Mouse (Mus musculus) kidney, postnatal 0 days (tissue): Measurements from ENCODE around the gene Amhr2. TPM values are rescaled to one million over a fixed set of nuclear protein-coding genes. Genes with fewer than 3 reads are reported as not detected.

Experiments
- ATAC-seq: fragments of 200-750 bp; cut with Nextera tagmentation; replicated peaks from 2 replicates; pipeline ENCODE4 v1.8.0; 2017; ENCODE audit warnings: low read depth, moderate number of reproducible peaks, moderate TSS enrichment, moderate library complexity; ENCODE audit not compliant: low FRiP score
- DNase-seq: peaks from one replicate; pipeline ENCODE4 v3.0.0-alpha.2; 2016; ENCODE audit warnings: low spot score
- H3K27ac ChIP-seq: fragments of 300-500 bp; sonication (generic); 2 replicates; pipeline ENCODE4 v1.5.1; 2014; ENCODE audit warnings: mild to moderate bottlenecking
- H3K27me3 ChIP-seq: fragments of 300-500 bp; sonication (generic); 2 replicates; pipeline ENCODE4 v1.6.1; 2014; ENCODE audit warnings: low read length, mixed read lengths; ENCODE audit not compliant: insufficient read depth
- H3K36me3 ChIP-seq: fragments of 300-500 bp; sonication (generic); 2 replicates; pipeline ENCODE4 v1.6.1; 2014; ENCODE audit warnings: low read length, mixed read lengths; ENCODE audit not compliant: insufficient read depth
- H3K4me1 ChIP-seq: fragments of 300-500 bp; sonication (generic); replicated peaks from 2 replicates; pipeline ENCODE4 v1.6.1; 2014; ENCODE audit warnings: antibody characterized with exemption, low read length, mixed read lengths; ENCODE audit not compliant: insufficient read depth
- H3K4me2 ChIP-seq: fragments of 300-500 bp; sonication (generic); 2 replicates; pipeline ENCODE4 v1.6.1; 2014; ENCODE audit warnings: mild to moderate bottlenecking, low read length, moderate library complexity, mixed read lengths
- H3K4me3 ChIP-seq: fragments of 300-500 bp; sonication (generic); replicated peaks from 2 replicates; pipeline ENCODE4 v1.5.1; 2014; ENCODE audit warnings: low read depth, low read length
- H3K9ac ChIP-seq: fragments of 300-500 bp; sonication (generic); 2 replicates; pipeline ENCODE4 v1.6.1; 2014; ENCODE audit warnings: low read depth, low read length
- H3K9me3 ChIP-seq: fragments of 300-500 bp; sonication (generic); replicated peaks from 2 replicates; pipeline ENCODE4 v1.6.1; 2016; ENCODE audit warnings: low read length, inconsistent platforms, mixed read lengths
- CTCF ChIP-seq: IDR thresholded peaks from 2 replicates; pipeline ENCODE4 v1.5.1; 2016; ENCODE audit warnings: antibody characterized with exemption, low read depth, mild to moderate bottlenecking, moderate library complexity
- WGBS: fragments of 180-500 bp; shearing (Covaris S2); extraction: QIAGEN DNeasy Blood & Tissue Kit; methylation state at CpG from one replicate; pipeline ENCODE4 v1.1.7; 2014; 5-methylcytosine and 5-hydroxymethylcytosine counted together
- polyA plus RNA-seq: library from polyadenylated mRNA; unstranded; fragments of >200 nt; fragmentation: Nextera tagmentation; extraction: Ambion mirVana; gene quantifications from 2 replicates; pipeline ENCODE4 v1.2.1, GENCODE M21; 2015

The Amhr2 gene
- polyA plus RNA-seq, 1 experiment from 2014 or later = 0.46 TPM

DNA sequence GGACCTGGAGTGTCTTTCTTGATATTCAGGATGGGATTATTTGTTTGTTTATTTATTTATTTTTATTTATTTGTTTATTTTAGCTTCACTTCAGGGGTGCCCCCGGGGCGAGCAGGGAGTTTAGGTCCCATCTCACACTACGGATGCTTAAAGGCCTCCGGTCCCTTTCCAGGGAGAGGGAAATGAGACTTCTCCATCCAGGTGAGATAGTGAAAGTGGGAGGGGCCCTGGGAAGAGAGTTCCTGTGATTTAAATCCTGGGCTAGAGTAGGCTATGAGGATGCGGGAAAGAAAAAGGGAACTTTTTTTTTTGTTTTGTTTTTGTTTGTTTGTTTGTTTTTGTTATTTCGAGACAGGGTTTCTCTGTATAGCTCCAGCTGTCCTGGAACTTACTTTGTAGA is 14.2 kb downstream of the Amhr2 start:
- no peak for DNase-seq
- 32% methylated on average over 6 of the region's 6 CpGs for WGBS
- ATAC-seq = no peak
- H3K9ac ChIP-seq = peak overlapping the region; percentile 46
- H3K36me3 ChIP-seq = no peaks in the 10 kb centered on the region
- H3K27ac ChIP-seq = peak overlapping the region; percentile 42; the same call in 1 of the 2 replicates
- no peaks in the 10 kb centered on the region for H3K9me3 ChIP-seq
- H3K4me3 ChIP-seq = peak overlapping the region; percentile 37
- no peaks in the 10 kb centered on the region for H3K4me1 ChIP-seq
- peak overlapping the region; percentile 71 for H3K4me2 ChIP-seq
- TF ChIP-seq CTCF = no peak
- no peaks in the 10 kb centered on the region for H3K27me3 ChIP-seq

DNA sequence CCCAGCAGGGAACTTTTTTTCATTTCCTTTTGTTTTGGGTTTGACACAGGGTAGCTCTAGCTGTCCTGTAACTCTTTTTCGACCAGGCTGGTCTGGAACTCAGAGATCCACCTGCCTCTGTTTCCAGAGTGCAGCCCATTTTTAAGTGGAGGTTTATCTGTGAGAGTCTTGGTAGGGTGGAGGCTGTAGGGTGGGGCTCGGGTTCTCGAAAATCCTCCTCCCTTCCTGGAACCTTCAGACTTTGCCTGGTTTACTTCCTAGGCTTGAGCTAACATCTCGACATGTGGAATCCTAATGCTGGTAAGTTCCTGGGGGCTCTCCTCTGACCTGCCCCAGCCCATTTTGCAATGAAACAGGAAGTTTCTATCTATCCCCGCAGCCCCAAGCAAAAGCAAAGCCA is 14.7 kb downstream of the Amhr2 start:
- DNase-seq (no peak), ATAC-seq (no peak)
- Histone ChIP-seq H3K4me3 (no peak overlapping the region), H3K9ac (no peak overlapping the region; the same call in 1 of the 2 replicates), H3K27me3 (no peaks in the 10 kb centered on the region), H3K36me3 (no peaks in the 10 kb centered on the region), H3K4me1 (no peaks in the 10 kb centered on the region), H3K4me2 (peak overlapping the region; percentile 71), H3K27ac (no peak overlapping the region), H3K9me3 (no peaks in the 10 kb centered on the region)
- WGBS = 65% methylated on average over 5 of the region's 5 CpGs
- no peak for TF ChIP-seq CTCF

DNA sequence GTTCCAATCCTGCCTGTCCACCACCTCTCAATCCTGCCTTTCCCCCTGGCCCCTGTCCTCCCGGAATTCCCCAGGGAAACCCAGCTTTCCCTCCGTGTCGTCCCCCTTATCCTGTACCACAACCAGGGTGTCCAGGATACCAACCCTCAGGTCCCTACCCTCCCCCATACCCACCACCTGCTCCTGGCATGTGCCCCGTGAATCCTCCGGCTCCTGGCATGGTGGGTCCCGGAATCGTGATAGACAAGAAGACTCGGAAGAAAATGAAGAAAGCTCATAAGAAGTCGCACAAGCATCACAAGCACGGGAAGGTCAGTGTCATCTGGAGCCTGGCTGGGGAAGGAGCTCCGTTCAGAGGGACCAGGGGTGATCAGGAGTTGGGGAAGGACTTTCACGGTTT is 15.2 kb downstream of the Amhr2 start:
- no peak overlapping the region for H3K4me3 ChIP-seq
- 40% methylated on average over 12 of the region's 12 CpGs for WGBS
- no peak for TF ChIP-seq CTCF
- no peaks in the 10 kb centered on the region for H3K27me3 ChIP-seq
- H3K9me3 ChIP-seq = no peaks in the 10 kb centered on the region
- no peaks in the 10 kb centered on the region for H3K36me3 ChIP-seq
- H3K4me1 ChIP-seq = no peaks in the 10 kb centered on the region
- H3K9ac ChIP-seq = no peak overlapping the region; the same call in 1 of the 2 replicates
- H3K4me2 ChIP-seq = peak overlapping the region; percentile 38
- ATAC-seq = no peak
- H3K27ac ChIP-seq = no peak overlapping the region
- DNase-seq = no peak

DNA sequence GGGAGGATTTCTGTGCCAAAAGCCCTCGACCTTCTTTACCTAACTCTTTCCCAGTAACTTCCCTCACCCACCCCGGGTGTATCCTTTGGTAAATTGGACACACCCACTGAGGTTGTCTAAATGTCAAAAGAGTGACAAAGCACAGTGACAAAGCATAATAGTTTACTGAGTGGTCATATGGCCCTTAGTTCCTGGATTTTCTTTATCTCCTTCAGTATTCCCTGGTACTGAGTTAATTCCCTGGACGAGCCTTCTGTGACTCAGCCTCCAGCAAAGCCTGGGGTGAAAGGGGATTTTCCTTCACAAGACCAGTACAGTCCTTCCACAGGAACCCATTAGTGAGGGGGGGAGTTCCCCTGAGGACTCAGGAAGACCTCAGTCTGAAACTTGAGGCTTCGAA is 15.8 kb downstream of the Amhr2 start:
- Histone ChIP-seq H3K27ac (no peak overlapping the region), H3K9ac (no peak overlapping the region), H3K4me1 (no peaks in the 10 kb centered on the region), H3K9me3 (no peaks in the 10 kb centered on the region), H3K36me3 (no peaks in the 10 kb centered on the region), H3K27me3 (no peaks in the 10 kb centered on the region), H3K4me3 (no peak overlapping the region), H3K4me2 (peak overlapping the region; percentile 38; the same call in 1 of the 2 replicates)
- no peak for ATAC-seq
- no peak for DNase-seq
- 33% methylated on average over 4 of the region's 4 CpGs for WGBS
- no peak for TF ChIP-seq CTCF

DNA sequence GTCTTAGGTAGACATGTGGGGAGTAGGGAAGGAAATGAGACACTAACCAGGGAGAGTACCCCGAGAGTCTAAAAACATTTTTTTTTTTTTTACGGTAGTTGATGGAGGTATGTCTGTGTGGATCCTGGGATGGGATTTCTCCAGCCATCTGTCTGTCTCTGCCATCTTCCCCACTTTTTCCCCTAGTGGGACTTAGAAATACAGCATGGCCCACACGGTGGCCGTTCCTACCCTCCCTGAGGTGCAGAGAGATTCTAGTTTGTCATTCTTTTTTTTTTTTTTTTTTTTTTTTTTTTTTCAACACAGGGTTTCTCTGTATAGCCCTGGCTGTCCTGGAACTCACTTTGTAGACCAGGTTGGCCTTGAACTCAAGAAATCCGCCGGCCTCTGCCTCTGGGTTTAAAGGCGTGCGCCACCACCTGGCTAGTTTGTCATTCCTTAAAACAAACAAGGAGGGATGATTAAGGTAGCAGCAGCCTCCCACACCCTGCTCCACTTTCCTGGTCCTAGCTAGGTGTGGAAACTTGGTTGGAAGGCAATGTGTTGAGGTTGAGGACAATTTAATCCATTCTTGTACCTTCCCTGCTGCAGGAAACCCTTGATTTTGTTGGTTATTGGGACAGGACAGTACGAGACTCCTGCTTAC is 16.4 kb downstream of the Amhr2 start:
- Histone ChIP-seq H3K4me2 (no peak overlapping the region), H3K27ac (no peak overlapping the region)
- 80% methylated on average over 9 of the region's 9 CpGs for WGBS

DNA sequence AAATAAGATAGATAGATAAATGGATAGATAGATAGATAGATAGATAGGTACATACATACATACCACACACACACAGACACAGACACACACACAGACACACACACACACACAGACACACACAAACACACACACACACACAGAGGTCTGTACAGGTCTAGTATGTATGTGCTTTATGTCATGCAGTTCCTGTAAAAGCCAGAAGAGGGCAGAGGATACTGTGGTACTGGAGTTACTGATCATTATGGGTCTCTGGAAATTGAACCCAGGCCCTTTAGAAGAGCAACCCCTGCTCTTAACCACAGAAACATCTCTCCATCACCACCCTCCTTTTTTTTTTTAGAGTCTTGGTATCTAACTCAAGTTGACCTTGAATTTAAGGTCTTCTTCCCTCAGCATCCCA is 18.5 kb downstream of the Amhr2 start:
- H3K4me1 ChIP-seq = no peaks in the 10 kb centered on the region
- DNase-seq (peak; percentile 39), ATAC-seq (no peak)
- no peak overlapping the region for H3K27ac ChIP-seq
- no peaks in the 10 kb centered on the region for H3K9me3 ChIP-seq
- no peak overlapping the region for H3K4me2 ChIP-seq
- no peaks in the 10 kb centered on the region for H3K36me3 ChIP-seq
- no peak overlapping the region for H3K4me3 ChIP-seq
- no peak overlapping the region for H3K9ac ChIP-seq
- no peaks in the 10 kb centered on the region for H3K27me3 ChIP-seq
- TF ChIP-seq CTCF = peak; percentile 57

More for the DNA sequence above, 16.4 kb downstream of the Amhr2 start:
- no peaks in the 10 kb centered on the region for H3K4me1 ChIP-seq
- H3K9ac ChIP-seq = no peak overlapping the region
- no peaks in the 10 kb centered on the region for H3K9me3 ChIP-seq
- no peak for DNase-seq
- no peaks in the 10 kb centered on the region for H3K27me3 ChIP-seq
- TF ChIP-seq CTCF = no peak
- H3K4me3 ChIP-seq = no peak overlapping the region
- ATAC-seq = no peak
- no peaks in the 10 kb centered on the region for H3K36me3 ChIP-seq
